ENCODE assay signal across 8 mouse cellular contexts in genomic region chr6:87811675-87812338, GRCm38 (mm10). TPM values are rescaled to one million over a fixed set of nuclear protein-coding genes. Genes with fewer than 3 reads are reported as not detected.
DNase-seq lines count a peak whose midpoint lies in the region; ATAC-seq and TF ChIP-seq lines count a peak whose summit lies in the region.

Rab43 (minus strand) TSS chr6:87812164.

- peaks cover 35% of the 10 kb centered on the region for H3K36me3 ChIP-seq in hindbrain, embryonic 10.5 days
- H3K36me3 ChIP-seq in lung, postnatal 0 days (ENCODE audit: insufficient read depth, low read length) = peaks cover 5% of the 10 kb centered on the region; the same call in 1 of the 2 replicates

- H3K27me3 ChIP-seq in hindbrain, embryonic 10.5 days (ENCODE audit: insufficient read depth, poor library complexity, severe bottlenecking) = peaks cover 11% of the 10 kb centered on the region; the same call in 1 of the 2 replicates
- H3K27me3 ChIP-seq in lung, postnatal 0 days (replicated peaks; ENCODE audit: insufficient read depth, low read length) = no peaks in the 10 kb centered on the region

- ATAC-seq in frontal cortex, adult (ENCODE audit: low TSS enrichment) = peak; percentile 88
- peak; percentile 96 for ATAC-seq in lung, postnatal 0 days

- H3K4me2 ChIP-seq in lung, postnatal 0 days (replicated peaks; ENCODE audit: low read depth, low read length) = peak within 1 kb of the TSS; percentile 80

- H3K4me1 ChIP-seq in hindbrain, embryonic 10.5 days (replicated peaks) = peaks cover 34% of the 10 kb centered on the region
- peaks cover 6% of the 10 kb centered on the region; the same call in 1 of the 2 replicates for H3K4me1 ChIP-seq in lung, postnatal 0 days (ENCODE audit: insufficient read depth, low read depth, low read length)

- peak; percentile 57 for TF ChIP-seq CTCF in lung, postnatal 0 days (IDR thresholded peaks at IDR 0.05)

- peak within 1 kb of the TSS; percentile 75 for H3K4me3 ChIP-seq in hindbrain, embryonic 10.5 days
- peak within 1 kb of the TSS; percentile 73 for H3K4me3 ChIP-seq in lung, postnatal 0 days (ENCODE audit: low read depth, low read length)

- H3K9ac ChIP-seq in lung, postnatal 0 days (replicated peaks; ENCODE audit: low read depth) = peak within 1 kb of the TSS; percentile 73

- peak within 1 kb of the TSS; percentile 86 for H3K27ac ChIP-seq in hindbrain, embryonic 10.5 days
- H3K27ac ChIP-seq in lung, postnatal 0 days (ENCODE audit: low read length) = peak within 1 kb of the TSS; percentile 95

- DNase-seq in MEL-GATA-1-ER (ENCODE audit: extremely low read depth, low read depth) = peak; percentile 80
- DNase-seq in cerebellum, adult 8-10 months = peak; percentile 90
- peak; percentile 90 for DNase-seq in hindbrain, embryonic 10.5 days (ENCODE audit: low spot score)
- DNase-seq in layer of hippocampus, adult 9-11 months = peak; percentile 90
- peak; percentile 98 for DNase-seq in lung, postnatal 0 days (ENCODE audit: low spot score)
- DNase-seq in ovary, postnatal 14 days (ENCODE audit: low spot score) = peak; percentile 87
- peak; percentile 96 for DNase-seq in thymus, postnatal 14 days

- no peaks in the 10 kb centered on the region for H3K9me3 ChIP-seq in hindbrain, embryonic 10.5 days
- H3K9me3 ChIP-seq in lung, postnatal 0 days (ENCODE audit: low read length) = no peaks in the 10 kb centered on the region

- TF ChIP-seq EP300 in lung, postnatal 0 days (IDR thresholded peaks at IDR 0.05) = peak; percentile 31; the same call in 1 of the 2 replicates

- 1% methylated on average over 56 of the region's 56 CpGs for WGBS in hindbrain, embryonic 10.5 days
- WGBS in lung, postnatal 0 days = under 1% methylated on average over 30 of the region's 56 CpGs

RNA-seq across cellular contexts. Expression of gene Rab43, which starts in this region (rescaled TPM):
- polyA plus RNA-seq in hindbrain, embryonic 10.5 days (2016; fragmentation: Nextera tagmentation; extraction: Ambion mirVana) = 7.9 and 8.1 TPM in 2 replicates
- polyA plus RNA-seq in lung, postnatal 0 days (2015; fragmentation: Nextera tagmentation; extraction: Ambion mirVana) = 13.5 and 15.1 TPM in 2 replicates

Comparison
In these comparisons a context has a peak if more than half of its experiments do, and no peak if none do; other contexts are left out.
1. Peak in every context shown above with its lines: DNase-seq, ATAC-seq, H3K4me3 ChIP-seq and H3K27ac ChIP-seq.